Mouse (Mus musculus) liver, embryonic 15.5 days (tissue): ENCODE data around the gene Helz2. TPM values are rescaled to one million over a fixed set of nuclear protein-coding genes. Genes with fewer than 3 reads are reported as not detected.
"Not testable (repeated sequence)": the region's sequence is repeated elsewhere in the genome, so short reads cannot be mapped to it uniquely, and the experiment has no call there.

ENCODE experiments used
- ATAC-seq: fragments of 200-750 bp; cut with Nextera tagmentation; 2 replicates; pipeline ENCODE4 v1.8.0; 2017; ENCODE audit warnings: moderate number of reproducible peaks, mild to moderate bottlenecking, moderate library complexity; ENCODE audit not compliant: insufficient read depth
- H3K27ac ChIP-seq: fragments of 300-500 bp; sonication (generic); replicated peaks from 2 replicates; pipeline ENCODE4 v1.5.1; 2015; ENCODE audit warnings: mild to moderate bottlenecking, inconsistent platforms
- H3K27me3 ChIP-seq: fragments of 300-500 bp; sonication (generic); 2 replicates; pipeline ENCODE4 v1.6.1; 2015; ENCODE audit warnings: mild to moderate bottlenecking, inconsistent platforms
- H3K36me3 ChIP-seq: fragments of 300-500 bp; sonication (generic); replicated peaks from 2 replicates; pipeline ENCODE4 v1.6.1; 2015; ENCODE audit warnings: moderate library complexity, mild to moderate bottlenecking, inconsistent platforms
- H3K4me1 ChIP-seq: fragments of 300-500 bp; sonication (generic); replicated peaks from 2 replicates; pipeline ENCODE4 v1.6.1; 2015; ENCODE audit warnings: inconsistent platforms
- H3K4me2 ChIP-seq: fragments of 300-500 bp; sonication (generic); 2 replicates; pipeline ENCODE4 v1.6.1; 2015; ENCODE audit warnings: moderate library complexity, mild to moderate bottlenecking, inconsistent platforms
- H3K4me3 ChIP-seq: fragments of 300-500 bp; sonication (generic); replicated peaks from 2 replicates; pipeline ENCODE4 v1.5.1; 2015; ENCODE audit warnings: mild to moderate bottlenecking, inconsistent platforms
- H3K9ac ChIP-seq: fragments of 300-500 bp; sonication (generic); 2 replicates; pipeline ENCODE4 v1.6.1; 2015; ENCODE audit warnings: moderate library complexity, mild to moderate bottlenecking, inconsistent platforms
- H3K9me3 ChIP-seq: fragments of 300-500 bp; sonication (generic); replicated peaks from 2 replicates; pipeline ENCODE4 v1.6.1; 2016; ENCODE audit warnings: inconsistent platforms
- WGBS: fragments of 180-500 bp; shearing (Covaris S2); methylation state at CpG from one replicate; pipeline ENCODE4 v1.1.7; 2015; ENCODE audit warnings: mixed read lengths; ENCODE audit not compliant: insufficient replicate concordance; 5-methylcytosine and 5-hydroxymethylcytosine counted together
- polyA plus RNA-seq: library from polyadenylated mRNA; unstranded; fragments of >200 nt; fragmentation: Nextera tagmentation; extraction: Ambion mirVana; gene quantifications from 2 replicates; pipeline ENCODE4 v1.2.1, GENCODE M21; 2015

Helz2 gene
- polyA plus RNA-seq, 1 experiment from 2014 or later, result 2.3 TPM

- ATAC-seq, result no peak
- Histone ChIP-seq H3K27ac (no peak overlapping the region), H3K4me3 (no peak overlapping the region), H3K27me3 (peaks cover 34% of the 10 kb centered on the region), H3K4me1 (peaks cover 41% of the 10 kb centered on the region), H3K9ac (no peak overlapping the region), H3K4me2 (no peak overlapping the region), H3K9me3 (no peaks in the 10 kb centered on the region), H3K36me3 (no peaks in the 10 kb centered on the region; the same call in 1 of the 2 replicates)
- 68% methylated on average over 4 of the region's 4 CpGs for WGBS
Measured at GRCm38 (mm10) chr2:181191936-181192335, 49.9 kb downstream of the Helz2 start.

- H3K36me3 ChIP-seq, ATAC-seq, H3K9me3 ChIP-seq, H3K4me3 ChIP-seq, H3K4me2 ChIP-seq, H3K9ac ChIP-seq, H3K27ac ChIP-seq: not testable (repeated sequence)
- Histone ChIP-seq H3K4me1 (peaks cover 40% of the 10 kb centered on the region), H3K27me3 (peaks cover 33% of the 10 kb centered on the region)
- WGBS, result 51% methylated on average over 4 of the region's 4 CpGs
Measured at GRCm38 (mm10) chr2:181191385-181191784, 50.4 kb downstream of the Helz2 start.

DNA sequence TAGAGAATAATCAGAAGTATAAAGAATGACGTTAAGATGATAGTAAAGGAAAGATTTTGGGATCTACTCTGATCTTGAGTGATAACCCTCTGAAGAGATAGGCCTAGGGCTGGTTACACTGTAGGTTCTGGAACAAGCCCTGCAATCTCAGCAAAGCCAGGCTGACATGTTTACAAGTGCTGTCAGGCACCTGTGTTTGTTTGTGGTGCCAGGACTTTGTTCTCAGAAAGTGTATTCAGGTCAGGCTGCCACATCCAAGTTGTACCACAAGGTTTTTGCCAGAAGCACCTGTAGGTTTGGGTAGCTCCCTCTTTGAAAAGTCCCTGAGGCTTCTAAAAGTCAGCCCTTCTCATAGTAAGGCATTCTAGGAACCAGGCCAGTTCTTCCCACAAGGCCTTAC is 52.5 kb downstream of the Helz2 start:
- peak overlapping the region; percentile 89; the same call in 1 of the 2 replicates for H3K4me2 ChIP-seq
- no peaks in the 10 kb centered on the region; the same call in 1 of the 2 replicates for H3K36me3 ChIP-seq
- H3K4me3 ChIP-seq, result no peak overlapping the region; the same call in 1 of the 2 replicates
- WGBS, result 67% methylated on average over 1 of the region's 1 CpGs
- peak overlapping the region; percentile 81 for H3K27ac ChIP-seq
- ATAC-seq, result no peak
- peaks cover 27% of the 10 kb centered on the region for H3K27me3 ChIP-seq
- no peak overlapping the region for H3K9ac ChIP-seq
- no peaks in the 10 kb centered on the region for H3K9me3 ChIP-seq
- H3K4me1 ChIP-seq, result peaks cover 35% of the 10 kb centered on the region

DNA sequence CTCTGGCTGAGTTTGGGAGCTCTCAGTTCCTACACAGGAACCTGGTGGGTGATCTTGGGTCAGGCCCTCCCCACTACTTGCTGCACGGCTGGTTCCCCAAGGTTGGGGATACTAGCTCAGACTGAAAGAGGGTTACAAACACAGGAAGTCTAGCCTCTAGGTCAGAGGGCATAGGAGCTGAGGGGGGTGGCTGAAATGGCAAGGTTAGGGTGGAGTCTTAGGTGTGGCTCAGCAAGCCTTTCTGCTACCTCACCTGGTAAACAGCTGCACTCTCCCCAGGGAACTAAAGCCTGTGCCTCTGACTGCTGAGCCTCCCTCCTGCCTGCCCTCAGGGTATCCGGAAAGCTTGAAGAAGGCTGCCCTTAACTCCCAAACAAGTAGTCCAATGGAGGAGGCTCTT is 53.1 kb downstream of the Helz2 start:
- ATAC-seq, result no peak
- H3K4me1 ChIP-seq, result peaks cover 35% of the 10 kb centered on the region
- WGBS, result 57% methylated on average over 2 of the region's 2 CpGs
- peak overlapping the region; percentile 89 for H3K4me2 ChIP-seq
- peak overlapping the region; percentile 83 for H3K4me3 ChIP-seq
- H3K9ac ChIP-seq, result peak overlapping the region; percentile 88; the same call in 1 of the 2 replicates
- peak overlapping the region; percentile 81 for H3K27ac ChIP-seq
- H3K36me3 ChIP-seq, result no peaks in the 10 kb centered on the region; the same call in 1 of the 2 replicates
- H3K9me3 ChIP-seq, result no peaks in the 10 kb centered on the region
- H3K27me3 ChIP-seq, result peaks cover 20% of the 10 kb centered on the region

DNA sequence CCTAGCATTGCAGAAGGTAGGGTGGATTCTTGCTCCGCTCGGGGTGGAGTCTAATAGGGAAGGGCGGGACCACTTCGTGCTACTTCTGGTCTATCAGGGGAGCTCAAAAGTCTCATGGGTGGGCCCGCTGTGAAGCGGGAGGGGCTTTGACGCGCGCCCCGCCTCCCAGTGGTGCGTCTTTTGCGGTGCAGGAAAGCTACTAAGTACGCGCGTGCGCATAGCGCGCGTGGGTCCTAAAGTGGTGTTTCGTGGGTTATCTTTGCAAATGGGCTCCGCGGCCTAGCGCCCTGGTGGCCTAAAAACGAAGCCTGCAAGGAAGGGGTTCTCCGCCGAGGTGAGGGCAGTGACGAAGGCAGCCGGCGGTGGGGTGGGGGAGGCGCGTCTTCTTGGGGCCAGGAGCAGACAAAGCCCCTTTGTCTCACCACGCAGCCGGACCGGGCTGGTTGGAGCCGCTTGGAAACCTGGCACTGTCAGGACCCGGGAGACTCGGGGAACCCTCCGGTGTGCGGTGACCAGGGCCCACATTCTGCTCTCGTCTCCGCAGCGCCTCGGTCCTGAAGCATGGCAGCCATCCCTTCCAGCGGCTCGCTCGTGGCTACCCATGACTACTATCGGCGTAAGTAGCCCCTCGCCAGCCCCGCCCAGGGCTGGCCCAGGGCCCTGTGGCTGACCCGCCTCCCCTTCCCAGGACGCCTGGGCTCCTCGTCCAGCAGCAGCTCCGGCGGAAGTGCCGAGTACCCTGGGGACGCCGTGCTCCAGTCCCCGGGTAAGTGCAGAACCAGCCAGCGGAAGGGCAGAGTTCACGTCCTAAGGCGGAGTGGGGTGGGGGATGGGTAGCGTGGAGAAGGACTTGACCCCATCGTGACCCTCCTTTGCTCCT is 54.5 kb downstream of the Helz2 start, which contains the start of gene Ppdpf:
Gene Ppdpf (plus strand): TSS at position 127 of the 880 bp plus-strand sequence.
- H3K27me3 ChIP-seq, result peaks cover 18% of the 10 kb centered on the region
- peak within 1 kb of the TSS; percentile 81 for H3K27ac ChIP-seq
- under 1% methylated on average over 64 of the region's 64 CpGs for WGBS
- peak within 1 kb of the TSS; percentile 83 for H3K4me3 ChIP-seq
- H3K36me3 ChIP-seq, result no peaks in the 10 kb centered on the region; the same call in 1 of the 2 replicates
- H3K4me2 ChIP-seq, result peak within 1 kb of the TSS; percentile 89
- no peaks in the 10 kb centered on the region for H3K9me3 ChIP-seq
- peak within 1 kb of the TSS; percentile 88 for H3K9ac ChIP-seq
- ATAC-seq, result peak; percentile 97
- peaks cover 35% of the 10 kb centered on the region for H3K4me1 ChIP-seq

- Histone ChIP-seq H3K36me3 (no peaks in the 10 kb centered on the region; the same call in 1 of the 2 replicates), H3K4me2 (peak overlapping the region; percentile 89), H3K4me1 (peaks cover 35% of the 10 kb centered on the region), H3K9ac (peak overlapping the region; percentile 45), H3K27ac (peak overlapping the region; percentile 81), H3K9me3 (no peaks in the 10 kb centered on the region), H3K27me3 (peaks cover 18% of the 10 kb centered on the region), H3K4me3 (peak overlapping the region; percentile 83)
- WGBS, result under 1% methylated on average over 14 of the region's 14 CpGs
- peak; percentile 80 for ATAC-seq
Measured at GRCm38 (mm10) chr2:181186635-181187034, 55.2 kb downstream of the Helz2 start.

GRCm38 (mm10) chr2:181180898-181181297 is 60.9 kb downstream of the Helz2 start:
- no peak for ATAC-seq
- no peaks in the 10 kb centered on the region for H3K9me3 ChIP-seq
- WGBS, result 56% methylated on average over 6 of the region's 6 CpGs

DNA sequence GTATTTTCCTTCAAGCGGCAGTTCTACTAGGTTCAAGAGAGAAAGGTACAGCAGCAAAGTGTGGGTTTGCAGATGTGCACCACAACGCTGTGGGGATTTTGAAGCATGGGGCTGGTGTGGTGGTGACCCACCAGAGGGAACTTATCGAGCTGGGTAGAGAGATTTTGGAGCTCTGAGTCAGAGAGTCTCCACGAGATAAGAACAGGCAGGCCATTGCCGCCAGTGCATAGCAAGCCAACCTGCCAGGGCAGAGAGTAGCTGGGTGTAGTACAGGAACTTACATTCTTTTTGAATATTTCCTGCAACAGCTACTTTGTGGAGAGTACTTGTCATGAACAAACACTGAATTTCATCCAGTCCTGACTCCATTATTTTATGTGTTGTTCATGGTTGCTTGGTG is 63.4 kb downstream of the Helz2 start:
- H3K27ac ChIP-seq, result no peak overlapping the region
- H3K9me3 ChIP-seq, result no peaks in the 10 kb centered on the region
- H3K4me3 ChIP-seq, result no peak overlapping the region
- peaks cover 13% of the 10 kb centered on the region; the same call in 1 of the 2 replicates for H3K27me3 ChIP-seq
- no peak overlapping the region for H3K9ac ChIP-seq
- no peak overlapping the region for H3K4me2 ChIP-seq
- H3K4me1 ChIP-seq, result no peaks in the 10 kb centered on the region
- no peaks in the 10 kb centered on the region for H3K36me3 ChIP-seq
- 34% methylated on average over 5 of the region's 5 CpGs for WGBS
- ATAC-seq, result no peak

More at GRCm38 (mm10) chr2:181180898-181181297, 60.9 kb downstream of the Helz2 start:
- H3K36me3 ChIP-seq, result no peaks in the 10 kb centered on the region
- no peak overlapping the region for H3K9ac ChIP-seq
- H3K4me1 ChIP-seq, result no peaks in the 10 kb centered on the region
- no peak overlapping the region for H3K4me2 ChIP-seq
- no peak overlapping the region for H3K4me3 ChIP-seq
- no peak overlapping the region for H3K27ac ChIP-seq
- H3K27me3 ChIP-seq, result peaks cover 22% of the 10 kb centered on the region

DNA sequence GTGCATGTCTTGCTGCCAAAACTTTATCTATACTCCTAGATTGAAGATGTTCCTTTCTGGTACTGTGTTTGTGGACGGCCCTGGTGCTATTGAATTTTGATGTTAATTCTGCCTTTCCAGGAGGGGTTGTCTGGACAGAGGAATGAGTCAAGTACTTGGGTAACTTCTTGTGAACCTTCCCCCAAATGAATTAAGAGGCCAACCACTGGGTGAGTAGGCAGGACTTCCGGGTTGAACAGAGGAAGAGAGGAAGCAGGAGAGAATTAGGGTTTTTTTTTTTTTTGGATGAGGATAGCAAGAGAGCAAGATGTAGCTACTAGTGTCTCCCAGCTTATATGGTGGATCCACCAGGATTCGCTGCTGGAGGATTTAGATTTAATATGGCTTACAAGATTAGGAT is 63.8 kb downstream of the Helz2 start:
- H3K9me3 ChIP-seq, result no peaks in the 10 kb centered on the region
- H3K27me3 ChIP-seq, result peaks cover 13% of the 10 kb centered on the region; the same call in 1 of the 2 replicates
- no peak overlapping the region for H3K27ac ChIP-seq
- no peak overlapping the region for H3K4me3 ChIP-seq
- H3K36me3 ChIP-seq, result no peaks in the 10 kb centered on the region
- H3K4me1 ChIP-seq, result no peaks in the 10 kb centered on the region
- ATAC-seq, result no peak
- no peak overlapping the region for H3K9ac ChIP-seq
- WGBS, result 40% methylated on average over 3 of the region's 3 CpGs
- H3K4me2 ChIP-seq, result no peak overlapping the region
